Mouse (Mus musculus) CD8-positive naive resting alpha-beta T cell, adult 57 days (primary cell): ENCODE results near the gene Sarnp. TPM values are rescaled to one million over a fixed set of nuclear protein-coding genes. Genes with fewer than 3 reads are reported as not detected.

Experiments
- total RNA-seq: library from RNA; stranded (reverse); gene quantifications from one replicate; pipeline ENCODE4 v1.2.4, GENCODE M21; 2023

Sarnp gene
- 61.5 TPM for total RNA-seq

DNA sequence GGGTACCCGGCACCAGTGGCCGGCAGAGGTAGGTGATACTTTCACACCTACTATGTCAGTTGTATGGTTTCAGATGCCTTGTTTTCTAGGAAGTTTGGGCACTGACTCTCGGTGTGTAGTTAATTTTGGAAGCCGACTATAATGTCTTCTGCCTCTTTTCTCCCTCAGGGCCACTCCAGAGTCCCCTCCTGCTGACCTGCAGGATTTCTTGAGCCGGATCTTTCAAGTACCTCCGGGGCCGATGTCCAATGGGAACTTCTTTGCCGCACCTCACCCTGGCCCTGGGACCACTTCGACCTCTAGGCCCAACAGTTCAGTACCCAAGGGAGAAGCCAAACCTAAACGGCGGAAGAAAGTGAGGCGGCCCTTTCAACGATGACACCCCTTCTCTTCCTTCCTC, at the start of gene Sarnp:
Gene Sarnp (plus strand): TSS at position 301 of the 400 bp plus-strand sequence.

DNA sequence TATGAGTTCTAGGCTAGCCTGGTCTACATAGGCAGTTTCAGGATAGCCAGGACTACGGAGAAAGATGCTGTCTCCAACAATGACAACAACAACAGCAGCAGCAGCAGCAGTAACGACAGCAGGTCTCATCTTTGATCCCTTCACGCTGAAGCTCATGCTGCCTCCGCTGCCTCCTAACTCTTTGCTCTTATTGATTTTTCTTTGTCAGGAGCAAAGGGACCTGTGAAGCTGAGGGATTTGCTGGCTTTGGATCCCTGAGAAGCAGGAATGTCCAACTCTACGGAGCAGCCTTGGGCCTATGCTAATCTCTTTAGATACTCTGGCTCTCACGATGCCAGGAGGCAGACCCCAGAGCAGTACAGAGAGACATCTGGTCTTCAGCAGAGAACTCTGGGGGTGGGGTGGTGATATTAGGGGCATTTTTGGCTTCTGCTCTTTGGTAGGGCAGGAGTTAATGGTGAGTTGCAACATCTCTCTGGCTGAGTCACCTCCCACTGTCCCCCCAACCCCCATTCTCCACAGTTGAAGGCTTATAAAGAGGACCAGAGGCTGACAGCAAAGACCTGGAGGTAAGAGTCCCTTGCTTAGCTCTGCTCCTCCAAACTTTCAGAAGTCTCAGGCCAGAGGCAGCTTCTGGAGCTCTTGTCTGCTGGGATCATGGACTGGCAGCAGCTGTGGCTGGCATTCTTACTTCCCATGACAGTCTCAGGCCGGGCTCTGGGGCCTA, 26.6 kb upstream of the Sarnp start, which contains the start of gene Mmp19:
Gene Mmp19 (plus strand): TSS at position 513 of the 727 bp plus-strand sequence.

DNA sequence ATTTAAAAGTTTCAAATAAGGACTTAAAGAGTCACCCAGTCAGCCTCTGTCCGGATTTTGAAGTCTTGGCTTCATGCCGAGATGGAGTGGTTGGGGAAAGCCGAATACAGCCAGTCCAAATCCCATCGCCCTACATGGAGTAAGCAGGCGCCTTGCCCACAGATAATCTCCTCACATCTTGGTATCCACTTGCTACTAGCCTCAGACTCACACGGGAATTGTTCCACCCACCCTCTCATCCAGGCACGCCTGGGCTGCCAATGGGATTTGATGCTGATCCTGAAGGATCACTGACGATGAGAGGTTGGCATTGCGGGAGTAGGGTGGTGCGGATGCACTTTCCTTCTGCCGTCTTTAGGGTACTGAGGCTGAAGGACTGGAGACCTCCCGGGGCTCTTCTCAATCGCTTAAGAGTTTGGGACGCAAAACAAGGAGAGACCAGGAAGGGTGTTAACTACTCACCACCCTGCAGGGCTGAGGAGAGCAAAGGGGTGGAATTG, 13.3 kb upstream of the Sarnp start, which contains the start of gene Dnajc14:
Gene Dnajc14 (plus strand): TSS at position 292 of the 500 bp plus-strand sequence.

DNA sequence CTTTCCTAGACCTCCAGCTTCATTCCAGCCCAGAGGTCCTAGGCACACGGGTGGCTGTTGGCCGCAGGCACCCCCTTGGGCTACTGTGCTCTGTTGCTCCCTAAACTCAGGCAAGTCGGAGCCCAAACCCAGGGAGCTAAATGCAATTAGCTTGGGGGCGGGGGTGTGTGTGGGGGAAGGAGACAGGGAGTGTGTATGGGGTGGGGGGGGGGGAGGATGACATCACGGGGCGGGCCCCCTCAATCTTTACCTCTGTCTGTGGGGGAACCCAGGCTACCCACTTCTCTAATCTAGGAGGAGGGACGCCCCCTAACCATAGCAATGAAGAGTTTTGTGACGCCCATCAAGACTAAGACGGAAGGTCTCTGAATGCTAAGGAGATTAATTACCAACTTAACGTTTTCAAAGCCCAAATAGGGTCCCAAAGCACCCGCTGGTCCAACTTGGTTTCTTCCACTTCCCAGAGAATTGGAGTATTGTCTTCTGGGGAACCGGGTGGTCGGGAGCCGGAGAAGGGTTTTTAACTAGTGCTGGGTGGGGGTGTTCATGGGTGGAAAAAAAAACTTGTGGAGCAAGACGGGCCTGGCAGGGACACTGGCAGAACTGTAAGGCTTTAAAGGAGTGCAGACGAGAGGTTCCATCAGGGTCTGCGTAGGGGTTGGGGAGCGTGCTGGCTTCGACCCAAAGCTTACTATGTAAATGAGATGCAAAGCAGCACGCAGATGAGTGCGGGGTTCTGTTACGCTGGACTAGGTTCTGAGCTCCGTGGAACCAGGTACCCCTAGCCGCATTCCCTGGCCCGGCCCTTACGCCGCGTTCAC, 12.7 kb upstream of the Sarnp start, which contains the start of gene Tmem198b:
Gene Tmem198b (minus strand): TSS at position 100 of the 821 bp plus-strand sequence.

DNA sequence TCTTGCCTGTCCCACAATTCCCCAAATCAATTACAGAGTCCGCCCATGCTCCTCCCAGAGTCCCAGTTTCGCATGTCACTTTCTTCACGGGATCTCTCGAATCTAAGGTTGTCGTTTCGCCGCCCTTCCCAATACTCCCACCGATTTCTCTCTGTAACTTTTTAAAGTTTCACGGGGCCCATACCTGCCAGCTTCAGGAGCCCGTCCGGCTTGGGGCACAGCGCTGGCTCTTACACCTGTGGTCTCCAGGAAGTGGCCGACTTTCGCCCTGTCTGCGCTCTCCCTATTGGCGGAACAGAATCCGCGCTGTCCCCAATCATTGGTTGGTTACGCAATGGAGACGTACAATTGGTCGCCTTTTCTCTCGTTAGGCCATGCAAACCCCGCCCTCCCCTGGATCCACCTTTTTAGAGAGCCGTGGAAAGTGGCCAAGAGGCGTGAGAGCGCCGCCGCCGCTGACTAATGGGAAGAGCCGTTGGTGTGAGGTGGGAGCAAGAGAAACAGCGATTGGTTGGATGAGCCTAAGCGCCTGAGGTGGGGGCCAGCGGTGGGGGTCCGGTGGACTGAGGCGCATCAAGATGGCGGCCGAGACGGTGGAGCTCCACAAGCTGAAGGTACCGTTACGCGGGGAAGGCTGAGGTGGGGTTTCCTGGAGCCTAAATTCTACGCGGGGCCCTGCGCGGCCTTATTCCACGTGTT, 4.4 kb downstream of the Sarnp start, which contains the start of gene Ormdl2:
Gene Ormdl2 (minus strand): TSS at position 288 of the 699 bp plus-strand sequence.

DNA sequence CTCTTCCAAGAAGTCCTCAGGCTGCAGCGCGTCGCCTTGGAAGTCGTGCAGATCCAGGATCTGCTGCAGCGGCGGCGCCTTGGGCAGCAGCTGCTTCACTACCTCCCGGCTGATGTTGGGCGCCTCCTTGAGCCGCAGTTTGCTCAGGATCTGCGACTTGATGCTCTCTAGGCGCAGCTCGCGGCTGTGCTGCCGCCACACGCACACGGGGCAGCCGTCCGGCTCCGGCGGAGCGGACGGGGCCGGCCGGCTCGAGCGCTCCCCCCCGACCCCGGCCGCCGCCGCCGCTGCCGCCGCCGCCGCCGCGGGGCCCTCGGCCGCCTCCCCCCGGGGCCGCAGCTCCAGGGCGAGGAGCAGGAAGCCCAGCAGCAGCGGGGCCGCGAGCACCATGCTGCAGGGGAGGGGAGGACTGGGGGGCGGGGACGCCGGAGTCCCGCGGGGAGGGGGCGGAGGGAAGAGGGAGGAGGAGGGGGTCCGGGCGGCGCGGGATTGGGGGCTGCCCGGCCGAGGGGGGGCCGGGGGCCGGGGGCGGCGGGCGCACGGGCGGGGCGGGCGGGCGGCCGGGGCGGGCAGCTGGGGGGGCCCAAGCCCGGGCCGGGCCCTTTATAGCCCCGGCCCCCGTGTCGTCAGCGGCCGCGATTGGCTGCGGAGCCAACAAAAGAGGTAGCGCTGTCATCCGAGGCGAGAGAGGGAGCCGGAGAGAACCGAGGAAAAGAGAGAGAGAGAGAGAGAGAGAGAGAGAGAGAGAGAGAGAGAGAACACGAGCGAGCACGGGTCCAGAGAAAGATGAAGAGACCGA, 74.4 kb downstream of the Sarnp start, which contains the start of gene Gdf11:
Gene Gdf11 (minus strand): TSS at position 423 of the 799 bp plus-strand sequence.

DNA sequence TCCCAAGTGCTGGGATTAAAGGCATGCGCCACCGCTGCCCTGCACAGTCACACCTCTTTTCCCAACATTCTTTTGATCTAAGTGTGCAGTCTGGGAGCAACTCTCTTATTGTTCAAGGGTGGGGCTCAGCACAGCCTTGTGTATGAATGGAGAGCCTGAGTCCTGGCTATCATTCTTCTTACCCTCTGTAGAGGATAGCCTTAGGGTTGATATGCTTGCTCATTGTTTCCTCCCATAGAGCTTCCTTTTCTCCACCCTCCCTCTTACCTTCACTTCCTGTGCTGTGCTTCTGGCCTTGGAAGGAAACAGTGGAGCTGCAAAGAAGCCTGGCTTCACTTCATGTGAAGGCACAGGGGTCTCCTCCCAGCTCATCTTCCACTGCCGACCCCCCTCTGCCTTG, 83.6 kb downstream of the Sarnp start, which contains the start of gene Cd63:
Gene Cd63 (plus strand): TSS at position 292 of the 400 bp plus-strand sequence.

DNA sequence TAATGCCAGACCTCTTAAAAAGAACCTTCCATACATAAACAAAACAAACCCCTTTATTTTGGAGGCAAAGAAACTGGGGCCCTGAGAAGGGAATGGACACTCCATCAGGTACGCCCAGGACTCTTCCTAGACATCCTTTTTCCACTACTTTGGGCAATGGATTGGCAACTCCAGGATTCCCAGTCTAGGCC, 105.6 kb downstream of the Sarnp start, which contains the start of gene Rdh5:
Gene Rdh5 (minus strand): TSS at position 67 of the 191 bp plus-strand sequence.

DNA sequence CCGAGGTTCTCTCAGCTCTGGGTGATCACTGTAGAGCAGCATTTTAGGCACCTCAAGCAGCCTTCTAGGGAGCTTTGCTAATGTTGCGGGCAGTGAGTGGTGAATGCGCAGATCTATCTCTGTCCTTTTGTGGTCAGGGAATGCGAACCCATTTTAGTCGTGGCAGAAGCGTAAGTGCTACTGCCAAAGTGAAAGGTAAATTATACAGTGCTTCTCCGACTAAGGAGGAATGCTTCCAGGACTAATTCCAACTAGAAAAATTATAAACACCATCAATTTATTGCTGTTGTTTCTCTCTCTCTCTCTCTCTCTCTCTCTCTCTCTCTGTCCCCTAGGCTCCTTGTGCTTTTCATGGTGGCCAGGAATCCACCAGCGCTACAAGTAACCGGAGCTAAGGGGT, 106.8 kb downstream of the Sarnp start, which contains the start of gene Bloc1s1:
Gene Bloc1s1 (minus strand): TSS at position 101 of the 400 bp plus-strand sequence.

Other genes starting within 250 kb of the Sarnp start
- gene Erbb3, start 227.7 kb upstream of the Sarnp start, total RNA-seq: 0.80 TPM
- 1,628 TPM for gene Rps26, start 190.6 kb upstream of the Sarnp start, total RNA-seq
- gene Ikzf4, start 171.3 kb upstream of the Sarnp start, total RNA-seq: 2.2 TPM
- 10.3 TPM for gene Suox, start 143.3 kb upstream of the Sarnp start, total RNA-seq
- 32.0 TPM for gene Rab5b, start 121.1 kb upstream of the Sarnp start, total RNA-seq
- not detected for gene Pmel, start 113.1 kb upstream of the Sarnp start, total RNA-seq
- gene Cdk2, start 112.3 kb upstream of the Sarnp start, total RNA-seq: 21.7 TPM
- 775 TPM for gene Dgka, start 72.5 kb upstream of the Sarnp start, total RNA-seq
- gene Pym1, start 69.4 kb upstream of the Sarnp start, total RNA-seq: 81.7 TPM
- gene Mmp19, start 26.4 kb upstream of the Sarnp start, total RNA-seq: 0.24 TPM
- gene Dnajc14, start 13.3 kb upstream of the Sarnp start, total RNA-seq: 56.7 TPM
- 10.0 TPM for gene Tmem198b, start 13.0 kb upstream of the Sarnp start, total RNA-seq
- gene Ormdl2, start 4.3 kb downstream of the Sarnp start, total RNA-seq: 23.2 TPM
- 6.6 TPM for gene Gdf11, start 74.4 kb downstream of the Sarnp start, total RNA-seq
- gene Cd63, start 83.7 kb downstream of the Sarnp start, total RNA-seq: 0.52 TPM
- 7.5 TPM for gene Rdh5, start 105.6 kb downstream of the Sarnp start, total RNA-seq
- 54.5 TPM for gene Bloc1s1, start 106.7 kb downstream of the Sarnp start, total RNA-seq
- gene Itga7, start 116.5 kb downstream of the Sarnp start, total RNA-seq: 3.3 TPM
- gene Mettl7b, start 143.7 kb downstream of the Sarnp start, total RNA-seq: not detected
- 4.0 TPM for gene Olfr9, start 172.1 kb downstream of the Sarnp start, total RNA-seq
- 1.0 TPM for gene Olfr763, start 193.5 kb downstream of the Sarnp start, total RNA-seq
- gene Olfr764-ps1, start 222.6 kb downstream of the Sarnp start, total RNA-seq: not detected
- gene Olfr765, start 232.7 kb downstream of the Sarnp start, total RNA-seq: not detected